Mouse (Mus musculus): ENCODE data around the gene Vmn2r114.
"Not testable (repeated sequence)": the region's sequence is repeated elsewhere in the genome, so short reads cannot be mapped to it uniquely, and the experiment has no call there.

The Vmn2r114 gene

DNA sequence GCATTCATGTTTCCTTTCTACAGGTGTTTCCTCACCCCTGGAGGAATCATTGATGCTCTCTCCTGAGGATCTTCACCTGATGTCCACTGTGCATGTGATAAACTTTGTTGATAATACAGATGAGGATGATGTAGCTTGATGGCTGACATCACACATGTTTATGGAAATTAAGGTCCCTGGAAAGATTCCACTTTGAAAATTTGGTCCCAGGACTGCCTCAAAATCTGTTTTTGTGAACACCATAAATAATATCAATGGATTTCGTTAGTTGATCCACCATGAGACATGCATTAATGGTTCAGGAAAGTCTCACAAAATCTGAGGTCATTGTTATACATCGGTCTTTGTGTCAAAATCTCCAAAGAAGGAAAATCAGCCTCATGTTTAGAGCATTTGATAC, at the start of gene Vmn2r114:
Gene Vmn2r114, minus strand, starts transcription at position 101 of the 400 bp plus-strand sequence.
- not testable (repeated sequence) for DNase-seq (ENCODE audit: low spot score)

DNA sequence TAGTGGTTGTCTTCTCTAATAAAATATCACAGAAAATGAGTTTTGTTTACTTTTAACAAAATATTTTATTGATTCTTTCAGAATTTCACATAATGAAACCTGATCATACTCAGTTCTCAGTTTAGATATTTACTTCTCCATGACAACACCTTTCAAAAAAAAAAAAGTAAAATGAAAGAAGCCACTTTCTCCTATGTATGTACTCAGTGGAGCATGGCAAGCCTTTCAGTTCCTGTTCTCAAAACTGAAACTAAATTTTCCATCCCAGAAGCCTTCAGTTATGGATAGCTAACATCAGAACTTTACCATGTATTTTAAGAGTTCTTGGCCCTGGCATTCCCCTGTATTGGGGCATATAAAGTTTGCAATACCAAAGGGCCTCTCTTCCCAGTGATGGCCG, 39.3 kb upstream of the Vmn2r114 start:
- no peak for DNase-seq (ENCODE audit: low spot score)

DNA sequence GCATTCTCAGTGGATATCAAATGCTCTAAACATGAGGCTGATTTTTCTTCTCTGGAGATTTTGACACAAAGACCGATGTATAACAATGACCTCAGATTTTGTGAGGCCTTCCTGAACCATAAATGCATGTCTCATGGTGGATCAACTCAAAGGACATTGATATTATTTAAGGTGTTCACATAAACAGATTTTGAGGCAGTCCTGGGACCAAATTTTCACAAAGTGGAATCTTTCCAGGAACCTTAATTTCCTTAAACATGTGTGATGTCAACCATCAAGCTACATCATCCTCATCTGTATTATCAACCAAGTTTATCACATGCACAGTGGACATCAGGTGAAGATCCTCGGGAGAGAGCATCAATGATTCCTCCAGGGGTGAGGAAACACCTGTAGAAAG, 31.1 kb upstream of the Vmn2r114 start, which contains the start of gene Vmn2r115:
Gene Vmn2r115, plus strand, starts transcription at position 301 of the 400 bp plus-strand sequence.
- DNase-seq (ENCODE audit: low spot score) = not testable (repeated sequence)

DNA sequence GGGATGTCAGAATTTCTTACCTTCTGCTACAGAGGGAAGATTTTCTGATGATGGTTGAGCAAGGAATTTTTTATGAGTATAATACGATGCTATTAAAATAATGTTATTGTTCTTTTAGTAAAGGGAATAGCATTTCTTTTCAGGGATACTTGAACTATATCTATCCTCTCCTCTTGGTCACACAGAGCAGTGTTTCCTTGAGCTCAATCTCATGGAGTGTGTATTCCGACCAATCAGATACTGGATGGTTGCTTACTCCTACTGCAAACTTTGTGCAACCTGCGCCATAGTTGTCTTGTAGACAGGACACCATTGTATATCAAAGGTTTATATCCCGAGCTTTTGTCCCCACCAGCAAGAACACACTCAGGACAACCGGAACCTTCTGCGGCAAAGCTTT, 18.3 kb upstream of the Vmn2r114 start:
- no peak for DNase-seq (ENCODE audit: low spot score)

Data from ovary, postnatal 10 days (tissue).